Mouse (Mus musculus) CD4-positive naive resting alpha-beta T cell, adult 76 days (primary cell): Measurements from ENCODE around the gene Fbxo9. TPM values are rescaled to one million over a fixed set of nuclear protein-coding genes. Genes with fewer than 3 reads are reported as not detected.

Experiments used
- total RNA-seq: library from RNA; stranded (reverse); gene quantifications from one replicate; pipeline ENCODE4 v1.2.4, GENCODE M21; 2023

Fbxo9 gene
- total RNA-seq = 44.5 TPM

DNA sequence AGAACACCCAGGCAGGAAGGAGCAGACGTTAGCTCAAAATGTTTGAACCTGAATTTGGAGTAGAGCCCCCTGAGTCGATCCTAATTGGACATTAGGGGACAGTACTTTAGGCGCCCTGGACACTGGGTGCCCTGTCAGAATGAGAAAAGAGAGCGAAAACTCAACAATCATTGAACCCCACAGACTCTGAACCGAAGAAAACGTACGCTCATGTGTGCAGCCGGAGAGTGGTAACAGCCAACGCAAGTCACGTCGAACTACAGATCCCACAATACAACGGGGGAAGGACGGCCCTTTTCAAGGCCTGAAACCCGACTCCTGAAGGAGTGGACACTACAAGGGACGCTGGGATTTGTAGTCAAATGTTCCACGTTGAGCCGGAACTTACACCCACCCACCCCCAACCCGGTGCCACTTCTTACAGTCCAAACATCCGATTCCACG, at the start of gene Fbxo9, which contains the start of gene Ick:
Gene Fbxo9 (minus strand): TSS at position 270 of the 444 bp plus-strand sequence.
Gene Ick (plus strand): TSS at position 397 of the 444 bp plus-strand sequence.

DNA sequence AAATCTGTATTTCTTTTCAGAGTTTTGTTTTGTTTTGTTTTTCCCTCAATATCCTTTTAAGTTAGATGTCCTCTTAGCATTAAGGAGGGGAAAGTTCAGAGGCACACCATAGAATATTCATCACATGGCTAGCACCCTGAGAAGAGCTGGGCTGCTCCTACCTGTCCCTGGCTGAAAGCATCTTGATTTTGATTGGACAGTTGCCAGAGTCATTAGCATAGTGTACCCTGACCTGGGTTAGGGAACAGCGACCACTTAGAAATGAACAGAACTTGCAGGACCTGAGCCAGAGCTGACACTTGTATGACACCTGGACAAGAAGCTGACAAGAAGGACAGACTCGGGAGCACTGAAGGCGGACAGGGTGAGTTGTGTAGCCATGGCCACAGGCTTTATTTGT, 57.2 kb downstream of the Fbxo9 start, which contains the start of gene Gcm1:
Gene Gcm1 (plus strand): TSS at position 248 of the 400 bp plus-strand sequence.

Other genes with a start within 250 kb of the Fbxo9 start
- gene Elovl5, start 191.7 kb downstream of the Fbxo9 start, total RNA-seq = 132 TPM
- not detected for gene Gcm1, start 57.1 kb downstream of the Fbxo9 start, total RNA-seq
- 7.7 TPM for gene Ick, start 127 bp upstream of the Fbxo9 start, total RNA-seq
- gene Gsta4, start 73.7 kb upstream of the Fbxo9 start, total RNA-seq = 1.8 TPM
- not detected for gene Gsta1, start 121.6 kb upstream of the Fbxo9 start, total RNA-seq
- gene Gm3776, start 148.1 kb upstream of the Fbxo9 start, total RNA-seq = not detected
- gene Gm10639, start 180.9 kb upstream of the Fbxo9 start, total RNA-seq = not detected
- not detected for gene Omt2a, start 205.7 kb upstream of the Fbxo9 start, total RNA-seq
- not detected for gene Omt2b, start 218.5 kb upstream of the Fbxo9 start, total RNA-seq
- gene Gsta2, start 246.7 kb upstream of the Fbxo9 start, total RNA-seq = not detected